Mouse (Mus musculus) heart, postnatal 0 days (tissue): ENCODE data around the gene Zfp622. TPM values are rescaled to one million over a fixed set of nuclear protein-coding genes. Genes with fewer than 3 reads are reported as not detected.
"Not testable (repeated sequence)": the region's sequence is repeated elsewhere in the genome, so short reads cannot be mapped to it uniquely, and the experiment has no call there.

Experiments used
- ATAC-seq: fragments of 200-750 bp; cut with Nextera tagmentation; 2 replicates; pipeline ENCODE4 v1.8.0; 2017; ENCODE audit warnings: low read depth, moderate number of reproducible peaks, moderate library complexity; ENCODE audit not compliant: insufficient read depth
- DNase-seq: peaks from one replicate; pipeline ENCODE4 v3.0.0-alpha.2; 2016; ENCODE audit warnings: low spot score
- H3K27ac ChIP-seq: fragments of 300-500 bp; sonication (generic); 2 replicates; pipeline ENCODE4 v1.5.1; 2014; ENCODE audit warnings: low read depth, mild to moderate bottlenecking
- H3K27me3 ChIP-seq: fragments of 300-500 bp; sonication (generic); 2 replicates; pipeline ENCODE4 v1.6.1; 2014; ENCODE audit warnings: low read length, mixed read lengths; ENCODE audit not compliant: control insufficient read depth, insufficient read depth
- H3K36me3 ChIP-seq: fragments of 300-500 bp; sonication (generic); replicated peaks from 2 replicates; pipeline ENCODE4 v1.6.1; 2014; ENCODE audit warnings: low read length, mixed read lengths; ENCODE audit not compliant: control insufficient read depth, insufficient read depth
- H3K4me1 ChIP-seq: fragments of 300-500 bp; sonication (generic); 2 replicates; pipeline ENCODE4 v1.6.1; 2014; ENCODE audit warnings: antibody characterized with exemption; ENCODE audit not compliant: control insufficient read depth, insufficient read depth
- H3K4me2 ChIP-seq: fragments of 300-500 bp; sonication (generic); 2 replicates; pipeline ENCODE4 v1.6.1; 2014; ENCODE audit warnings: low read depth, mild to moderate bottlenecking, low read length, moderate library complexity
- H3K4me3 ChIP-seq: fragments of 300-500 bp; sonication (generic); 2 replicates; pipeline ENCODE4 v1.5.1; 2014; ENCODE audit warnings: low read depth, low read length
- H3K9ac ChIP-seq: fragments of 300-500 bp; sonication (generic); replicated peaks from 2 replicates; pipeline ENCODE4 v1.6.1; 2014; ENCODE audit warnings: low read depth, low read length, mixed read lengths
- H3K9me3 ChIP-seq: fragments of 300-500 bp; sonication (generic); replicated peaks from 2 replicates; pipeline ENCODE4 v1.6.1; 2016; ENCODE audit warnings: low read length; ENCODE audit not compliant: control insufficient read depth
- CTCF ChIP-seq: IDR thresholded peaks from 2 replicates; pipeline ENCODE4 v1.5.1; 2016; ENCODE audit warnings: antibody characterized with exemption, control low read depth, low read depth
- EP300 ChIP-seq: IDR thresholded peaks from 2 replicates; pipeline ENCODE4 v1.6.1; 2016; ENCODE audit warnings: antibody characterized with exemption, low read depth
- WGBS: fragments of 180-500 bp; shearing (Covaris S2); extraction: QIAGEN DNeasy Blood & Tissue Kit; methylation state at CpG from one replicate; pipeline ENCODE4 v1.1.7; 2014; 5-methylcytosine and 5-hydroxymethylcytosine counted together
- polyA plus RNA-seq: library from polyadenylated mRNA; unstranded; fragments of >200 nt; fragmentation: Nextera tagmentation; extraction: Ambion mirVana; gene quantifications from 2 replicates; pipeline ENCODE4 v1.2.1, GENCODE M21; 2015
- total RNA-seq: library from RNA; depleted of rRNA; stranded (reverse); fragments of >200 nt; gene quantifications from 2 replicates; pipeline ENCODE4 v1.2.3, GENCODE M21; 2014; ENCODE audit warnings: low replicate concordance

Gene Zfp622
- total and polyA plus RNA-seq, 2 experiments from 2014 or later = 9.2 to 11.0 TPM

- TF ChIP-seq CTCF (peak; percentile 58), EP300 (no peak)
- DNase-seq (peak; percentile 22), ATAC-seq (no peak)
- Histone ChIP-seq H3K27me3 (no peaks in the 10 kb centered on the region), H3K9ac (no peak overlapping the region), H3K9me3 (no peaks in the 10 kb centered on the region), H3K4me1 (no peaks in the 10 kb centered on the region), H3K36me3 (peaks cover 63% of the 10 kb centered on the region), H3K4me2 (no peak overlapping the region), H3K27ac (no peak overlapping the region), H3K4me3 (no peak overlapping the region)
- 52% methylated on average over 8 of the region's 8 CpGs for WGBS
These were observed 9.0 kb downstream of the Zfp622 start for GRCm38 (mm10) chr15:25992992-25993727.

GRCm38 (mm10) chr15:25995521-25995920 lies 11.4 kb downstream of the Zfp622 start:
- peak; percentile 24 for DNase-seq
- Histone ChIP-seq H3K4me3 (no peak overlapping the region), H3K4me1 (no peaks in the 10 kb centered on the region), H3K27ac (no peak overlapping the region), H3K27me3 (no peaks in the 10 kb centered on the region), H3K9me3 (no peaks in the 10 kb centered on the region), H3K4me2 (no peak overlapping the region), H3K9ac (no peak overlapping the region), H3K36me3 (peaks cover 52% of the 10 kb centered on the region)
- 46% methylated on average over 2 of the region's 2 CpGs for WGBS
- no peak for ATAC-seq
- peak; percentile 75 for TF ChIP-seq CTCF
- no peak for TF ChIP-seq EP300

GRCm38 (mm10) chr15:25999545-25999944 lies 15.4 kb downstream of the Zfp622 start:
- 77% methylated on average over 5 of the region's 5 CpGs for WGBS
- not testable (repeated sequence) for H3K4me2 ChIP-seq, H3K27me3 ChIP-seq, H3K4me1 ChIP-seq, H3K27ac ChIP-seq, H3K9me3 ChIP-seq, H3K9ac ChIP-seq, DNase-seq, ATAC-seq, H3K4me3 ChIP-seq
- H3K36me3 ChIP-seq = peaks cover 26% of the 10 kb centered on the region

GRCm38 (mm10) chr15:26008621-26009020 lies 24.5 kb downstream of the Zfp622 start:
- no peaks in the 10 kb centered on the region for H3K4me1 ChIP-seq
- H3K27ac ChIP-seq = no peak overlapping the region
- H3K4me2 ChIP-seq = no peak overlapping the region
- DNase-seq = no peak
- H3K36me3 ChIP-seq = no peaks in the 10 kb centered on the region
- no peak overlapping the region for H3K9ac ChIP-seq
- H3K9me3 ChIP-seq = no peaks in the 10 kb centered on the region
- H3K27me3 ChIP-seq = no peaks in the 10 kb centered on the region
- 69% methylated on average over 3 of the region's 3 CpGs for WGBS
- no peak for ATAC-seq
- no peak for TF ChIP-seq CTCF
- TF ChIP-seq EP300 = no peak
- no peak overlapping the region for H3K4me3 ChIP-seq

- H3K4me2 ChIP-seq = no peak overlapping the region
- DNase-seq (no peak), ATAC-seq (no peak)
- H3K9me3 ChIP-seq = no peaks in the 10 kb centered on the region
- H3K9ac ChIP-seq = no peak overlapping the region
- TF ChIP-seq CTCF (no peak), EP300 (no peak)
- H3K4me1 ChIP-seq = no peaks in the 10 kb centered on the region
- WGBS = 73% methylated on average over 4 of the region's 4 CpGs
- H3K4me3 ChIP-seq = no peak overlapping the region
- H3K27me3 ChIP-seq = no peaks in the 10 kb centered on the region
- H3K36me3 ChIP-seq = no peaks in the 10 kb centered on the region
- no peak overlapping the region for H3K27ac ChIP-seq
These were observed 28.7 kb downstream of the Zfp622 start for GRCm38 (mm10) chr15:26012891-26013290.

GRCm38 (mm10) chr15:26015979-26016665 lies 32.0 kb downstream of the Zfp622 start:
- Histone ChIP-seq H3K27me3 (no peaks in the 10 kb centered on the region), H3K4me2 (no peak overlapping the region), H3K4me3 (no peak overlapping the region), H3K4me1 (no peaks in the 10 kb centered on the region), H3K27ac (no peak overlapping the region), H3K9me3 (no peaks in the 10 kb centered on the region), H3K9ac (no peak overlapping the region), H3K36me3 (no peaks in the 10 kb centered on the region)
- DNase-seq = no peak
- 52% methylated on average over 14 of the region's 14 CpGs for WGBS
- TF ChIP-seq CTCF (no peak), EP300 (no peak)
- no peak for ATAC-seq
